Mouse (Mus musculus) embryonic facial prominence, embryonic 15.5 days (tissue): ENCODE results near the gene Tmem39b. TPM values are rescaled to one million over a fixed set of nuclear protein-coding genes. Genes with fewer than 3 reads are reported as not detected.
A peak's percentile ranks its signal among the peaks of the same experiment; 100 is the strongest.

Source experiments
- ATAC-seq: fragments of 200-750 bp; cut with Nextera tagmentation; 2 replicates; pipeline ENCODE4 v1.8.0; 2017; ENCODE audit warnings: low read depth, moderate TSS enrichment; ENCODE audit not compliant: insufficient number of reproducible peaks, low FRiP score, low TSS enrichment
- H3K27ac ChIP-seq: fragments of 300-500 bp; sonication (generic); replicated peaks from 2 replicates; pipeline ENCODE4 v1.5.1; 2015; ENCODE audit warnings: mild to moderate bottlenecking, inconsistent platforms
- H3K27me3 ChIP-seq: fragments of 300-500 bp; sonication (generic); 2 replicates; pipeline ENCODE4 v1.6.1; 2015; ENCODE audit warnings: inconsistent platforms
- H3K36me3 ChIP-seq: fragments of 300-500 bp; sonication (generic); 2 replicates; pipeline ENCODE4 v1.6.1; 2015; ENCODE audit warnings: mild to moderate bottlenecking, inconsistent platforms
- H3K4me1 ChIP-seq: fragments of 300-500 bp; sonication (generic); 2 replicates; pipeline ENCODE4 v1.6.1; 2015; ENCODE audit warnings: inconsistent platforms
- H3K4me2 ChIP-seq: fragments of 300-500 bp; sonication (generic); replicated peaks from 2 replicates; pipeline ENCODE4 v1.6.1; 2015; ENCODE audit warnings: mild to moderate bottlenecking, inconsistent platforms
- H3K4me3 ChIP-seq: fragments of 300-500 bp; sonication (generic); replicated peaks from 2 replicates; pipeline ENCODE4 v1.5.1; 2015; ENCODE audit warnings: mild to moderate bottlenecking, inconsistent platforms
- H3K9ac ChIP-seq: fragments of 300-500 bp; sonication (generic); 2 replicates; pipeline ENCODE4 v1.6.1; 2015; ENCODE audit warnings: inconsistent platforms
- H3K9me3 ChIP-seq: fragments of 300-500 bp; sonication (generic); replicated peaks from 2 replicates; pipeline ENCODE4 v1.6.1; 2016; ENCODE audit warnings: inconsistent platforms
- WGBS: fragments of 180-500 bp; shearing (Covaris S2); methylation state at CpG from one replicate; pipeline ENCODE4 v1.1.7; 2015; 5-methylcytosine and 5-hydroxymethylcytosine counted together
- polyA plus RNA-seq: library from polyadenylated mRNA; unstranded; fragments of >200 nt; fragmentation: Nextera tagmentation; extraction: Ambion mirVana; gene quantifications from 2 replicates; pipeline ENCODE4 v1.2.1, GENCODE M21; 2015

The Tmem39b gene
- polyA plus RNA-seq, 1 experiment from 2014 or later: 15.0 TPM

DNA sequence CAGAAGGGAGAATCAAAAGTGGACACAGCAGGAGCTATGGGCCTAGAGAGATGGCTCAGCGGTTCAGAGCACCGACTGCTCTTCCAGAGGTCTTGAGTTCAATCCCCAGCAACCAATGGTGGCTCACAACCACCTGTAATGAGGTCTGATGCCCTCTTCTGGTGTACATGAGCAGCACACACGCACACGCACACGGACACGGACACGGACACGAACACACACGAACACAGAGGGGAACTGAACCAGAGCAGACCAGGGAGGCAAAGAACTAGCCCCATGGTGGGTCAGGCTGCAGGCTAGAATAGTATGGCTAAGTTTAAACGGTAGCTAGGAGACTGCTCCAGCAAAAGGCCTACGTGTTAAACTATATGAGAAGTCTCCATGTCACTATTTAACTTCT is 14.8 kb downstream of the Tmem39b start:
- no peaks in the 10 kb centered on the region for H3K4me1 ChIP-seq
- H3K9me3 ChIP-seq: no peaks in the 10 kb centered on the region
- H3K4me2 ChIP-seq: no peak overlapping the region
- peaks cover 93% of the 10 kb centered on the region for H3K36me3 ChIP-seq
- no peak overlapping the region for H3K4me3 ChIP-seq
- 93% methylated on average over 11 of the region's 11 CpGs for WGBS
- ATAC-seq: no peak
- no peak overlapping the region for H3K27ac ChIP-seq
- H3K27me3 ChIP-seq: no peaks in the 10 kb centered on the region
- no peak overlapping the region for H3K9ac ChIP-seq

DNA sequence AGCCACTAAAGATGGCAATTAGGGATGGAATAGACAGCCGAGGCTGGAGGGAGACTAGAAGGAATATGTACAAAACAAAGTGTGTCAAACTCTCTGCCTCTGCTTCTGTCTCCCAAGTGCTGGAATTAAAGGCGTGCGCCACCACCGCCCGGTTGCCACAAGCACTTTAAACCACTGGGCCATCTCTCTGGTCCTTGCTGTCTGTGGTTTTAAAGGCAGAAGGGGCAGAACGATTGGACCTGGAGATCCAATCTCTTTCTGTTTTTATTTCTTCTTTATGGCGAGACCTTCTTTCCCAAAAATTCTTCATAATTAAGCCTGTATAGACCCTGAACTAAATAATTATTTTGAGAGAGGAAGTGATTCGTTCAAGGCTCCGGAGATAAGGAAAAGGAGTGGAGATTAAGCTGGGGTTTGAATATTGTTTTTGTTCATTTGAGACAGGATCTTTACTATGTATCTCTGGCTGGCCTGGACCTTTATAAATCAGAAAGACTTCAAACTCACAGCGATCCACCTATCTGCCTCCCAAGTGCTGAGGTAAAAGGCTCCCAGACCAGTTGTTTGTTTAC is 23.7 kb downstream of the Tmem39b start:
- Histone ChIP-seq H3K27me3 (no peaks in the 10 kb centered on the region), H3K36me3 (peaks cover 21% of the 10 kb centered on the region), H3K27ac (peak overlapping the region; percentile 78), H3K9me3 (no peaks in the 10 kb centered on the region), H3K9ac (peak overlapping the region; percentile 97), H3K4me1 (peaks cover 16% of the 10 kb centered on the region), H3K4me2 (peak overlapping the region; percentile 68), H3K4me3 (peak overlapping the region; percentile 99)
- 6% methylated on average over 10 of the region's 10 CpGs for WGBS
- ATAC-seq: peak; percentile 12; the same call in 1 of the 2 replicates

- under 1% methylated on average over 64 of the region's 65 CpGs for WGBS
- peak; percentile 90 for ATAC-seq
- Histone ChIP-seq H3K4me2 (peak within 1 kb of the TSS; percentile 68), H3K27ac (peak within 1 kb of the TSS; percentile 93), H3K9ac (peak within 1 kb of the TSS; percentile 97), H3K9me3 (no peaks in the 10 kb centered on the region), H3K4me1 (peaks cover 16% of the 10 kb centered on the region), H3K27me3 (no peaks in the 10 kb centered on the region), H3K4me3 (peak within 1 kb of the TSS; percentile 99), H3K36me3 (peaks cover 17% of the 10 kb centered on the region)
Measured at GRCm38 (mm10) chr4:129672083-129672877, 24.4 kb downstream of the Tmem39b start, which contains the start of gene Kpna6. Gene Kpna6, minus strand, starts transcription at chr4:129672767.

- H3K36me3 ChIP-seq: peaks cover 13% of the 10 kb centered on the region
- ATAC-seq: no peak
- peaks cover 16% of the 10 kb centered on the region for H3K4me1 ChIP-seq
- peak overlapping the region; percentile 93 for H3K27ac ChIP-seq
- no peaks in the 10 kb centered on the region for H3K9me3 ChIP-seq
- peak overlapping the region; percentile 99 for H3K4me3 ChIP-seq
- peak overlapping the region; percentile 97 for H3K9ac ChIP-seq
- peak overlapping the region; percentile 68 for H3K4me2 ChIP-seq
- 7% methylated on average over 12 of the region's 12 CpGs for WGBS
- no peaks in the 10 kb centered on the region for H3K27me3 ChIP-seq
Measured at GRCm38 (mm10) chr4:129671491-129672082, 25.1 kb downstream of the Tmem39b start.

GRCm38 (mm10) chr4:129662255-129662813 is 34.3 kb downstream of the Tmem39b start:
- no peaks in the 10 kb centered on the region for H3K9me3 ChIP-seq
- no peak overlapping the region for H3K4me3 ChIP-seq
- WGBS: 64% methylated on average over 3 of the region's 3 CpGs
- no peaks in the 10 kb centered on the region for H3K27me3 ChIP-seq
- peaks cover 54% of the 10 kb centered on the region for H3K36me3 ChIP-seq
- H3K27ac ChIP-seq: no peak overlapping the region
- no peak overlapping the region for H3K4me2 ChIP-seq
- no peak overlapping the region for H3K9ac ChIP-seq
- ATAC-seq: no peak
- 0 out of 2 replicates have a peak, but pooled peaks cover 7% of the 10 kb centered on the region for H3K4me1 ChIP-seq

DNA sequence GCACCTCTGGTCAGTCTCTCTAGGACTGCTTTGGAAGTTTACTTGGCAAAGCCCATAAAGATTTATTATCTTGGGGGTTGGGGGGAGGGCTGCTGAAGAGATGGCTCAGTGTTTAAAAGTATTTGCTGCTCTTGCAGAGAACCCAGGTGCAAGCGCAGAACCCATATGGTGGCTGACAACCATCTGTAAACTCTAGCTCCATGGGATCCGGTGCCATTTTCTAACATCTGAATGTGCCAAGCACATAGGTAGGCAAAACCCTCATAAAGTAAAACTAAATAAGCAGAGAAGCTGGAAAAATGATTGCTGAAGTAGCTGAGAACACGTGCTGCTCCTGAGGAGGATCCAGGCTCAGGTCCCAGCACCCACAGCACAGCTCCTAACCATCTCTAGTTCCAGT is 35.1 kb downstream of the Tmem39b start:
- 92% methylated on average over 3 of the region's 3 CpGs for WGBS
- H3K36me3 ChIP-seq: peaks cover 58% of the 10 kb centered on the region
- no peak for ATAC-seq
- H3K4me2 ChIP-seq: no peak overlapping the region
- H3K9ac ChIP-seq: no peak overlapping the region
- no peak overlapping the region for H3K4me3 ChIP-seq
- no peak overlapping the region for H3K27ac ChIP-seq
- H3K27me3 ChIP-seq: no peaks in the 10 kb centered on the region
- H3K9me3 ChIP-seq: no peaks in the 10 kb centered on the region
- 0 out of 2 replicates have a peak, but pooled peaks cover 7% of the 10 kb centered on the region for H3K4me1 ChIP-seq

GRCm38 (mm10) chr4:129654770-129655169 is 41.9 kb downstream of the Tmem39b start:
- no peaks in the 10 kb centered on the region for H3K27me3 ChIP-seq
- no peak overlapping the region for H3K4me3 ChIP-seq
- H3K4me1 ChIP-seq: no peaks in the 10 kb centered on the region
- no peak overlapping the region for H3K4me2 ChIP-seq
- peaks cover 92% of the 10 kb centered on the region for H3K36me3 ChIP-seq
- 89% methylated on average over 14 of the region's 14 CpGs for WGBS
- no peak overlapping the region for H3K27ac ChIP-seq
- H3K9ac ChIP-seq: no peak overlapping the region
- ATAC-seq: no peak
- no peaks in the 10 kb centered on the region for H3K9me3 ChIP-seq

- H3K36me3 ChIP-seq: peaks cover 95% of the 10 kb centered on the region
- no peak for ATAC-seq
- H3K4me2 ChIP-seq: no peak overlapping the region
- no peaks in the 10 kb centered on the region for H3K9me3 ChIP-seq
- H3K4me3 ChIP-seq: no peak overlapping the region
- WGBS: 93% methylated on average over 8 of the region's 8 CpGs
- no peaks in the 10 kb centered on the region for H3K4me1 ChIP-seq
- no peak overlapping the region for H3K27ac ChIP-seq
- H3K9ac ChIP-seq: no peak overlapping the region
- H3K27me3 ChIP-seq: no peaks in the 10 kb centered on the region
Measured at GRCm38 (mm10) chr4:129650359-129650758, 46.3 kb downstream of the Tmem39b start.

DNA sequence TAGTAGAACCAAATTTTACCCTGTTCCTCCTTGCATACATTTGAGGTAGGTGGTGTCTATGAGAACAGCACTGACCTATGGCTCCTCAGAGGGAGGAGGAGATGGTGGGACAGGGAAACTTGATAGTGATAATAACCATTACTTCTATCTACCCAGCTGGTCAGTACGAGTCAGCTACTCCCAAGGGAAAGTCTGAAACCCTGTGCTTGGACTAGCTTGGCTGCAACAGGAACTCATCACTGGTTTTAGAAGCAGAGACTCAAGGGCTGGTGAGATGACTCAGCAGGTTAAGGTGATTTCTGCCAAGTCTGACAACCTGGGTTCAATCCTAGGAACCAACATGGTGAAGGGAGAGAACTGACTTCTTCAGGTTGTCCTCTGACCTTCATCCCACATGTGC is 48.0 kb downstream of the Tmem39b start:
- Histone ChIP-seq H3K9ac (no peak overlapping the region), H3K27ac (no peak overlapping the region), H3K4me2 (no peak overlapping the region), H3K36me3 (peaks cover 89% of the 10 kb centered on the region), H3K4me3 (no peak overlapping the region), H3K9me3 (no peaks in the 10 kb centered on the region), H3K27me3 (no peaks in the 10 kb centered on the region), H3K4me1 (no peaks in the 10 kb centered on the region)
- ATAC-seq: no peak
- WGBS: 62% methylated on average over 1 of the region's 1 CpGs

DNA sequence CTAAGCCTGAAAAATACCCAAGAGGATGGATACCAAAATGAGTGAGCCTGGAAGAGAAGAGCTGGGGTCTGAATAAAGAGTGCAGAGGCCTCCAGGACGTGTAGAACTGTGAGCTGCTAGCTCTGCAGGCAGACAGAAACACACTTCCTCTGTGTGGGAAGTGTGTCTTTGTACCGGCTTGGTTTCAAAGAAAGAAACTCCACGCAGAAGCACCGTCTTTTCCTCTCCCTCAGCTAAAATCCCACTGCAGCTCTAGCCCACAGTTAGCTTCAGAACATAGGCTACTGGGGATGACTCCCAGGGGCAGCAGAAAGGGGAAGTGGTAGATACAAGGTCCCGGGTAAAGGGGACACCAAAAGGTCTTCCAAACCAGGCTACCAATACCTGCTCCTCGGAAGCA is 51.4 kb downstream of the Tmem39b start:
- Histone ChIP-seq H3K27me3 (no peaks in the 10 kb centered on the region), H3K4me1 (peaks cover 12% of the 10 kb centered on the region; the same call in 1 of the 2 replicates), H3K36me3 (peaks cover 58% of the 10 kb centered on the region), H3K9ac (no peak overlapping the region), H3K27ac (no peak overlapping the region), H3K9me3 (no peaks in the 10 kb centered on the region), H3K4me3 (no peak overlapping the region), H3K4me2 (no peak overlapping the region)
- WGBS: 88% methylated on average over 6 of the region's 6 CpGs
- ATAC-seq: no peak

- Histone ChIP-seq H3K36me3 (peaks cover 48% of the 10 kb centered on the region), H3K9ac (no peak overlapping the region), H3K4me1 (peaks cover 40% of the 10 kb centered on the region), H3K27ac (peak overlapping the region; percentile 81), H3K9me3 (no peaks in the 10 kb centered on the region), H3K27me3 (no peaks in the 10 kb centered on the region), H3K4me3 (0 out of 2 replicates have a peak overlapping the region, but pooled peaks have one; percentile 69), H3K4me2 (peak overlapping the region; percentile 74)
- 26% methylated on average over 5 of the region's 5 CpGs for WGBS
- ATAC-seq: no peak
Measured at GRCm38 (mm10) chr4:129641756-129642155, 54.9 kb downstream of the Tmem39b start.
